Mouse (Mus musculus) neural tube, embryonic 13.5 days (tissue): ENCODE measurements at regions not wholly inside any gene's neighbourhood (a gene's known extent, or its start where the extent isn't known, plus 50 kb on each side); places are given as distances from the start of the nearest gene placed in this dataset.

ENCODE experiments used
- ATAC-seq: fragments of 200-750 bp; cut with Nextera tagmentation; 2 replicates; pipeline ENCODE4 v1.8.0; 2017; ENCODE audit warnings: low read depth, mild to moderate bottlenecking, moderate TSS enrichment, moderate library complexity
- H3K27ac ChIP-seq: fragments of 300-500 bp; sonication (generic); replicated peaks from 2 replicates; pipeline ENCODE4 v1.5.1; 2015; ENCODE audit warnings: moderate library complexity, mild to moderate bottlenecking, inconsistent platforms
- H3K27me3 ChIP-seq: fragments of 300-500 bp; sonication (generic); 2 replicates; pipeline ENCODE4 v1.6.1; 2015; ENCODE audit warnings: mild to moderate bottlenecking, inconsistent platforms
- H3K36me3 ChIP-seq: fragments of 300-500 bp; sonication (generic); 2 replicates; pipeline ENCODE4 v1.6.1; 2015; ENCODE audit warnings: mild to moderate bottlenecking, inconsistent platforms
- H3K4me1 ChIP-seq: fragments of 300-500 bp; sonication (generic); replicated peaks from 2 replicates; pipeline ENCODE4 v1.6.1; 2015; ENCODE audit warnings: inconsistent platforms
- H3K4me2 ChIP-seq: fragments of 300-500 bp; sonication (generic); 2 replicates; pipeline ENCODE4 v1.6.1; 2015; ENCODE audit warnings: inconsistent platforms, mild to moderate bottlenecking, moderate library complexity
- H3K4me3 ChIP-seq: fragments of 300-500 bp; sonication (generic); 2 replicates; pipeline ENCODE4 v1.5.1; 2015; ENCODE audit warnings: mild to moderate bottlenecking, inconsistent platforms
- H3K9ac ChIP-seq: fragments of 300-500 bp; sonication (generic); 2 replicates; pipeline ENCODE4 v1.6.1; 2015; ENCODE audit warnings: moderate library complexity, mild to moderate bottlenecking, inconsistent platforms
- H3K9me3 ChIP-seq: fragments of 300-500 bp; sonication (generic); 2 replicates; pipeline ENCODE4 v1.6.1; 2016; ENCODE audit warnings: inconsistent platforms
- WGBS: fragments of 180-500 bp; shearing (Covaris S2); methylation state at CpG from one replicate; pipeline ENCODE4 v1.1.7; 2015; 5-methylcytosine and 5-hydroxymethylcytosine counted together

DNA sequence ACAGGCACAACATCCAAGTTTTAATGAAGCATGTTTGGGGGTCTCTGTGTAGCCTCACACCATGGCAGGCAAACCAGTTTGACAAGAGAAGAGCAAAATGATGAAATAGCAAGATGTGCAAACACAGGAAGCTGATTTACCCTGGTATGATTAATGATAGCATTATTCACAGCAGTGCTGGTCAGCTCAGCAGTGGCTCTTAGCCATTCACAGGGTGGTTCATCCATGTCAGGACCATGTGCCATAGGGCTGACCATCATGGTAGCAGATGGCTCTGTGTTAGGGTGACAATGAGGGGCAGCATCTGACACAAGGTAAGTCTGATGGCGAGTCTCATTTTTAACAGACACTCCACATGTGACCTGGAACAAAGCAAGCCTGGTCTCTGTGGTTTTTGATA is 443.1 kb upstream of the Arpp21 start:
- Histone ChIP-seq H3K9me3 (no peaks in the 10 kb centered on the region), H3K4me1 (no peaks in the 10 kb centered on the region), H3K36me3 (no peaks in the 10 kb centered on the region), H3K4me2 (no peak overlapping the region), H3K27ac (no peak overlapping the region), H3K4me3 (no peak overlapping the region), H3K9ac (no peak overlapping the region), H3K27me3 (no peaks in the 10 kb centered on the region)
- 79% methylated on average over 1 of the region's 1 CpGs for WGBS
- ATAC-seq, result no peak

DNA sequence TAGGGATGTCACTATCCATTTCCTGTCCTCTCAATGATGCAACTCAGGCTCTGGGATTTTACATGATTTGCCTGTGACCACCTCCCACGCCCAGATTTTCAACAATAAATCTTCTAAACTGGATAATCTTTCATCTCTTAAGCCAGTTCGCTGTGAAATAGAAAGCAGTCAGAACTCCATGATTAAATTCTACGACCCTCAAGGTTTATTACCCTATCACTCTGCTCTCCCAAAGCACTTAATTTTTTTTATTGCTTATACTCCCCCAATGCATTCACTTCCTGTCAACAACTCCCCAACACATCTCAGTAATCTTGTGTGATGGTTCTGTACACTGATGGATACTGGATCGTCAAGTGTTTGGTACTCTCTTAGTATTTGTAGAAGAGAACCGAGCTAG is 439.5 kb upstream of the Arpp21 start:
- H3K27ac ChIP-seq, result no peak overlapping the region
- no peaks in the 10 kb centered on the region for H3K36me3 ChIP-seq
- 69% methylated on average over 5 of the region's 5 CpGs for WGBS
- H3K9ac ChIP-seq, result no peak overlapping the region
- H3K4me3 ChIP-seq, result no peak overlapping the region
- H3K4me2 ChIP-seq, result no peak overlapping the region
- no peaks in the 10 kb centered on the region for H3K27me3 ChIP-seq
- ATAC-seq, result no peak
- H3K4me1 ChIP-seq, result no peaks in the 10 kb centered on the region
- no peaks in the 10 kb centered on the region for H3K9me3 ChIP-seq
